Mouse (Mus musculus): ENCODE measurements around the gene Ltb. TPM values are rescaled to one million over a fixed set of nuclear protein-coding genes. Genes with fewer than 3 reads are reported as not detected.

Gene Ltb
- polyA plus RNA-seq, 1 experiment from 2014 or later = 0.54 TPM

DNA sequence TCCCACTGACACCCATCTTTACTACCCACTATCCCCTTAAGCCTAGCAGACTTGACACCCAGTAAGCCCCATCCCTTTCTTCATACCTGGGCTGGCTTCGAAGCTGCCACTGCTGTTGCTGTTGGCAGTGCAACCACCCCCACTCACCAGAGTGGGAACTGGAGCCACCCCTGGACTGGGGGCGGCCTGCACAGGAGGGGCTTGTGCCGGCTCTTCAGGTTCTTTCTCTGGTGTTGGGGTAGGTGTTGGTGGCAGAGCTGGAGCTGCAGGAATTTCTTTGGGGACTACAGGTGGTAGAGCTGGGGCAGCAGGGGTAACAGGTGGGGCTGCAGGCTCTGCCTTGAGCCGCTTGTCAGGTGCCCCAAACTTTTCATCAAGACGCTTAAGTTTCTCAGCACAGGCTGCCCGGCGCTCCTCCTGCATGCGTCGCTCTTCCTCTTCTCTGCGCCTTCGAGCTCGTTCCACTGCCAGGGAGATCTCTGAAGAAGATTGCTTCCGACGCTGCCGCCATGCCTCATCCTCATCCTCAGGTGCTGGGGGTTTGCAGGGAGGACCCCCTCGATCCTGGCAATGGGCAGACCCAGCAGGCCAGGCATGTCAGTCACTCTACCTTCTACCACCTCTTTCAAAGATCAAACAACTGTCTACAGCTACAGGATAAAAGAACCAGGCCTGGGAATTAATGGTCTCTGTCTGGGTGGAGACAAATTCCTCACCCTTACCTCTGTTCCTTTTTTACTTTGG lies 35.2 kb upstream of the Ltb start:
- 95% methylated on average over 16 of the region's 16 CpGs for WGBS
- ATAC-seq (ENCODE audit: low FRiP score) = no peak
- H3K4me1 ChIP-seq = peaks cover 24% of the 10 kb centered on the region
- no peak overlapping the region for H3K4me3 ChIP-seq
- no peaks in the 10 kb centered on the region for H3K9me3 ChIP-seq (replicated peaks)
- no peak overlapping the region for H3K9ac ChIP-seq
- H3K27ac ChIP-seq = no peak overlapping the region
- no peaks in the 10 kb centered on the region for H3K27me3 ChIP-seq
- H3K36me3 ChIP-seq = peaks cover 81% of the 10 kb centered on the region
- no peak overlapping the region for H3K4me2 ChIP-seq (replicated peaks)

DNA sequence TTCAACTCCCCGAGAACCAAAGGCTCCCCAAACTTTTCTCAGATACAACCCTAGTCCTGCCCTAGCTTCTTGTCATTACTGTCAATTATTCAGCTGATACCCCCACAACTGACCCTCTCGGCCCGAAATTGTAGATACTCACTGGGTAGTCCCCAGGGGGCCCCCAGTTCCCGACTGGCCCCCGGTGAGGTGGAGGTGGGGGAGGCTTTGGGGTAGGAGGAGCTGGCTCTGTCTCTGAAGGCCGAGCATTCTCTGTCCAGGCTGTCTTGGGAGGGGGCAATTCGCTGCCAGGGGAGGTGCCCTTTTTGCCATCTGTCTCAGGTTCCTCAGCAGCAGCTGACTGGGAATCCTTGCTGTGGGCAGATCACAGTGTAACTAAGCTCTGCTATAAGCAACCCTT lies 34.6 kb upstream of the Ltb start:
- ATAC-seq (ENCODE audit: low FRiP score) = no peak
- Histone ChIP-seq H3K9ac (no peak overlapping the region), H3K27ac (no peak overlapping the region), H3K36me3 (peaks cover 75% of the 10 kb centered on the region), H3K27me3 (no peaks in the 10 kb centered on the region), H3K9me3 (replicated peaks) (no peaks in the 10 kb centered on the region), H3K4me1 (peaks cover 24% of the 10 kb centered on the region), H3K4me3 (no peak overlapping the region), H3K4me2 (replicated peaks) (no peak overlapping the region)
- WGBS = 84% methylated on average over 7 of the region's 7 CpGs

DNA sequence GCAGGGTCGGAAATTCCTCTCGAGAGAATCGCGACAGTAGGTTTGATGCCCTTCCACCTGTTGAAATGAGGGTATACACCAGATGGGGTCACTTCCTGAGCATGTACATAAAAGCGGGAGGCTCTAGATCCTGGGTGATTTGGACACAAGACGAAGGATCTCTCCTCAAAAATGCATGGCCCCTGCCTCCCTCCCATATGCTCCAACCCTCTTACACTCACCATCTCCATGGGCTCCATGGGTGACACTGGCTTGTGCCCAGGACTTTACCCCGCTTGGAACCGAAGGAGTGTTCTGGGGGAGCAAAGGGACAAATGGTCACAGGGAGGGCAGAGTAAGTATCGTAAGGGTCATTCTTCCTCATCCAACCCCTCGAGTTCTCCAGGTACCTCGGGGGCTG lies 32.8 kb upstream of the Ltb start:
- Histone ChIP-seq H3K36me3 (peaks cover 57% of the 10 kb centered on the region), H3K9ac (no peak overlapping the region)

DNA sequence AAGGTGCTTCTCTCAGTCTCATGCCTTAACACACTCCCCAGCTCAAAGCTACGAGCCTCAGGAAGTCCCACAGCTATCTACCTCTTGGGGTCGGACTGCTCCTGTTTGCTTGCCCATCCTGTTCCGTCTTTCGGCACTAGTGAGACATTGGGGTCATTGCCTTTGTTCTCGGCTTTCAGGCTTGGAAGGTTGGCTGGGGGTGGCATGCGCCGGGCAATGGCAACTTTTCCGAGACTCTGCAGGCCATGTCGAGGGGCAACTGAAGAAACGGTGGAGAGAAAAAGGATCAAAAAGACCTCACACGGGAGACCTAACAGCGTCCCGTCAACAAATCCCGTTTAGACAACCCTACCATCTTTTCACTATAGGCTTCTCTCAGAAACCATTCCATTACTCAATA lies 32.1 kb upstream of the Ltb start:
- H3K4me3 ChIP-seq = peak overlapping the region; percentile 99
- H3K27ac ChIP-seq = no peak overlapping the region
- peaks cover 50% of the 10 kb centered on the region for H3K36me3 ChIP-seq
- WGBS = 77% methylated on average over 14 of the region's 14 CpGs
- no peak for ATAC-seq (ENCODE audit: low FRiP score)
- H3K9me3 ChIP-seq (replicated peaks) = no peaks in the 10 kb centered on the region
- H3K4me2 ChIP-seq (replicated peaks) = peak overlapping the region; percentile 93
- peak overlapping the region; percentile 100; the same call in 1 of the 2 replicates for H3K9ac ChIP-seq
- peaks cover 33% of the 10 kb centered on the region for H3K4me1 ChIP-seq
- no peaks in the 10 kb centered on the region for H3K27me3 ChIP-seq

More for the DNA sequence above, 32.8 kb upstream of the Ltb start:
- Histone ChIP-seq H3K9me3 (replicated peaks) (no peaks in the 10 kb centered on the region), H3K4me1 (peaks cover 31% of the 10 kb centered on the region), H3K4me2 (replicated peaks) (no peak overlapping the region), H3K27ac (no peak overlapping the region), H3K4me3 (no peak overlapping the region), H3K27me3 (no peaks in the 10 kb centered on the region)
- 84% methylated on average over 11 of the region's 11 CpGs for WGBS
- ATAC-seq (ENCODE audit: low FRiP score) = no peak

DNA sequence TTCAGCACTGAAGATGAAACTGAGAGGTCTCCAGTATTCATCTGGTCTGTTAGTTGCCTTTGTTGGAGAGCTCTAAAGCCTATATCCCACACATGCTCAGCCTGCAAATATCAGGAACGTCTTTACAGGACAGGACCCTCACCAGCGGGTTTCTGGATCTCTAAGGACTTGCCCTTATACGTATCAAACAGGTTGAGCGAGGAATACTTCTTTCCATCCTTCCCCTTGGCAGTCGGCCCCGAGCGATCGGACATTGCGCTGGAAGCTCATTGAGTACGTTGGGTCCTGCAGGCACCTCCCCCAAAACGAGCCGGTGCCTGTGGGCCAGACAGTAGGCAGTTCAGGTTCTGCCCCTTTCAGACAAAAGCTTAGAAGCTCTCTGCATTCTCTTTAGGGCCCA lies 31.5 kb upstream of the Ltb start:
- H3K27ac ChIP-seq = peak overlapping the region; percentile 12; the same call in 1 of the 2 replicates
- peak overlapping the region; percentile 99 for H3K4me3 ChIP-seq
- peak overlapping the region; percentile 93 for H3K4me2 ChIP-seq (replicated peaks)
- peaks cover 44% of the 10 kb centered on the region for H3K36me3 ChIP-seq
- H3K9me3 ChIP-seq (replicated peaks) = no peaks in the 10 kb centered on the region
- 57% methylated on average over 12 of the region's 12 CpGs for WGBS
- peaks cover 33% of the 10 kb centered on the region for H3K4me1 ChIP-seq
- H3K9ac ChIP-seq = peak overlapping the region; percentile 100
- ATAC-seq (ENCODE audit: low FRiP score) = no peak
- no peaks in the 10 kb centered on the region for H3K27me3 ChIP-seq

DNA sequence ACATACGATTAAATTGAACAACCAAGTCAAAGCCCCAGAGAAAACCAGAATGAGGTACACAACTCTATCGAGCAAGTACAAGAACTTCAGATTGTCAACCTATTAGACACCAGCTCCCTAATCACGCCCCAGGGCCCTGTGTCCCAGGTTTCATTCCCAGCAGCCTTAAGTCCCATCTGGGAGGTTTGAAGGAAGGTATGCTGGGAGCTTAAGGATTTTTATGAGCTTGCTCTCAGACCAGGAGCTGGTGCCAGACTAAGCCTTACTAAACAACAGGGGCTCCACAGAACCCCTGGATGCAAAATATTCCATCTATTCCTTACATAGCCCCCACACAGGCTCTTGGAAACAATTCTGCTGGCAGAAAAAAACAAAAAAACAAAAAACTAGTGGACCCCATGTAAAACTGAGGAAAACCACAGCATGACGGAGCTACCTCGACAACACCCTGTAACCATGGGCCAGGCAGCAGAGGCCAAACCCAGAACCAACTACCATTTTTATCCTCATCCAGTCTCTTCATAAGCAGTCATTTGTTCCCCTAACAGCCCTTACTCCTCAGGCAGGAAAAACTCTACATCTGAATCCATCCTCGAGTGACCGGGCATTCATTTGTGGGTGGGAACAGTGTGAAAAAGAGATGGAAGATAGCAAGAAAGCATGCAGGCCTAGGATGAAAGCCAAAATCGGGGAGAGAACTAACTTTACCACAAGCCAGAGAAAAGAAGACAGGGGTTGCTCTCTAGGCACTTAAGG lies 30.7 kb upstream of the Ltb start:
- Histone ChIP-seq H3K27me3 (no peaks in the 10 kb centered on the region), H3K4me1 (peaks cover 33% of the 10 kb centered on the region), H3K27ac (peak overlapping the region; percentile 98), H3K9me3 (replicated peaks) (no peaks in the 10 kb centered on the region), H3K4me2 (replicated peaks) (peak overlapping the region; percentile 93), H3K4me3 (peak overlapping the region; percentile 99), H3K36me3 (peaks cover 36% of the 10 kb centered on the region), H3K9ac (peak overlapping the region; percentile 100)
- ATAC-seq (ENCODE audit: low FRiP score) = no peak
- 16% methylated on average over 8 of the region's 8 CpGs for WGBS

DNA sequence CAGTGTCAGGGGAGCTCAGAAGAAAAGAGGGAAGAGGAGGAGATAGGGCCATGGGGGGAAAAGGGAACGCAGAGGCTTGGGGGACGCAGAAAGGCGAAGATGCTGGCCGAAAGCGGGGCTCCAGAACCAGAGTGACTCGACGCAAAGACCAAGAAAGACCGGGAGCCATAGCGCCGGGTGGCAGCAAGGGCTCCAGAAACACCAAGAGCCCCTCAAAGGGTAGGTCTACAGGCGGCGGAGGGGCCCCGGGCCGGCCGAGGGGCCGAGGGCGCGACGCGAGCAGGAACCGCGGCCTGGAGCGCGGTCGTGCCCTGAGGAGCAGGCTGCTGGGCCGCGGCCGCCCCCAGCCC lies 30.0 kb upstream of the Ltb start:
- no peak for ATAC-seq (ENCODE audit: low FRiP score)
- peaks cover 29% of the 10 kb centered on the region for H3K36me3 ChIP-seq
- H3K4me2 ChIP-seq (replicated peaks) = peak overlapping the region; percentile 93
- under 1% methylated on average over 24 of the region's 28 CpGs for WGBS
- peak overlapping the region; percentile 100 for H3K9ac ChIP-seq
- H3K9me3 ChIP-seq (replicated peaks) = no peaks in the 10 kb centered on the region
- peak overlapping the region; percentile 99 for H3K4me3 ChIP-seq
- peaks cover 33% of the 10 kb centered on the region for H3K4me1 ChIP-seq
- H3K27ac ChIP-seq = peak overlapping the region; percentile 98
- no peaks in the 10 kb centered on the region for H3K27me3 ChIP-seq

DNA sequence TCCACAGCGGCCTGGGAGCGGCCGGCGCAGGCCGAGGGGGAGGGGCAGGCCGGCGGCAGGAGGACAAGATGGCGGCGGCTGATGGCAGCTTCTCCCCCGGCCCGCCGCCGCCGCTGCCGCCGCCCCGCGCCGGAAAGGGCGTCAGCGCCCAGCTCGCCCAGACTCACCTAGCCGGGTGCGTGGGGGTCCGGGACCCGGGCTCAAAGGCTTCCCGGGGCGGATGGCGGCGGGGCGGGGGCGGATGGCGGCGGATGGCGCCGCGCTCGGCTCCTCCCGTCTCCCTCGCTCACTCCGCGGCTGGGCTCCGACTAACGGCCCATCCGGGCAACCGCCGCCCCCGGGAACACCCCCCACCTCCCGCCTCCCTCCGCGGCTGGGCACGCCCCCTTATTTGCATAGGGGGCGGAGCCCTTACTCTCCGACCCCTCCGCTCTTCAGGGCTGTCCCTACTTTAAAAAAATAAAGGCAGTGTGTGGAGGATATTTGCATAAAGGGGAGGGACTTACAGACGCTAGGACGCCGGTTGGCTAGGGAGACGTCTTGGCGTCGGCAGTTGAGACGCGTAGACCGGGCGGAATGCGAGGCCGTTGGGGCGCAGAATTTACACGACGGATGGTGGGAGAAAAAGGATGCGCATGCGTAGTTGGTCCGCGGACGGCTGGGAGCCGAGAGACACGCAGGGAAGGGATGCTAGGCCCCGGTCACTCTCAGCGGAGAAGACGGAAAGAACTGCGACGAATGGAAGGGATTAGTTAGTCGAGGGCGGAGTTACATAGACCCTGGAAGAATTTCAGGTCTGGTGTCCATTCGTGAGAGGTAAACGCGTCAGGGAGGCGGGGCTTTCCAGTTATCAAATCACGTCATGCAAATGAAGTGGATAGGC lies 29.4 kb upstream of the Ltb start, which contains the start of gene Prrc2a:
Gene Prrc2a, minus strand, starts transcription at position 330 of the 883 bp plus-strand sequence.
- Histone ChIP-seq H3K36me3 (peaks cover 23% of the 10 kb centered on the region), H3K27ac (peak within 1 kb of the TSS; percentile 98), H3K9ac (peak within 1 kb of the TSS; percentile 100), H3K4me1 (peaks cover 33% of the 10 kb centered on the region), H3K4me3 (peak within 1 kb of the TSS; percentile 99), H3K4me2 (replicated peaks) (peak within 1 kb of the TSS; percentile 93), H3K27me3 (no peaks in the 10 kb centered on the region), H3K9me3 (replicated peaks) (no peaks in the 10 kb centered on the region)
- WGBS = 1% methylated on average over 67 of the region's 89 CpGs
- peak; percentile 95 for ATAC-seq (ENCODE audit: low FRiP score)

DNA sequence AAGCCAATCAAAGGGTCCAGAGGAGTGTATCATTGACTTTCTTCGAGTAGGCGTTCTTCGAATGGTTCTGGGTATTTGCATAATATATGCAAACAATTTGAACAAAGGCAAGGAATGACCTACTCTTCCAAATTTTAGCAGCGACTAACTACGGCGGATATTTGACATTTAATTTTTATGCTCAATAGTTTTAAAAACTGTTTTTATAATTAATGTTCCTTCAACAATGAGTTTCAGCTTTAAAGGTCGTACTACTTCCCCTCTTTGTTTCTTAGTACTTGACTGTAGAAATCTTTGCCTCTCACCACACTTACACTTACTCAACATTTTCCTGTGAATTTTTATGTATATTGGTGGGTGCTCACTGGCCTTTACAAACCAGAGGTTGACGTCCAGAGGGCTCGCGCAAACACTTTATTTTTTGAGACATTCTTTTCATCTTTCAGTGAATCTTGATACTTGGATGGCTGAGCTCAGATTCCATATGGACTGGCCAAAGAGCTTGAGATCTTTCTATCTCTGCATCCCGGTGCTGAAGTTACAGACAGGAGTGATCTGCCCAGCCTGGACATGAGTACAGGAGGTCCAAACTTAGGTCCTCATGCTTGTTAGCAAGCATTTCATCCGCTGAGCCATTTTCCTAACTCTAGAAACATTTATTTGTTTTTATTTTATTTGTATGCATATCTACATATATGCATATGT lies 28.6 kb upstream of the Ltb start:
- ATAC-seq (ENCODE audit: low FRiP score) = peak; percentile 87
- Histone ChIP-seq H3K27ac (peak overlapping the region; percentile 98), H3K4me1 (peaks cover 33% of the 10 kb centered on the region), H3K4me3 (peak overlapping the region; percentile 99), H3K4me2 (replicated peaks) (peak overlapping the region; percentile 54), H3K36me3 (peaks cover 15% of the 10 kb centered on the region), H3K9ac (peak overlapping the region; percentile 49), H3K9me3 (replicated peaks) (no peaks in the 10 kb centered on the region), H3K27me3 (no peaks in the 10 kb centered on the region)
- 24% methylated on average over 12 of the region's 12 CpGs for WGBS

DNA sequence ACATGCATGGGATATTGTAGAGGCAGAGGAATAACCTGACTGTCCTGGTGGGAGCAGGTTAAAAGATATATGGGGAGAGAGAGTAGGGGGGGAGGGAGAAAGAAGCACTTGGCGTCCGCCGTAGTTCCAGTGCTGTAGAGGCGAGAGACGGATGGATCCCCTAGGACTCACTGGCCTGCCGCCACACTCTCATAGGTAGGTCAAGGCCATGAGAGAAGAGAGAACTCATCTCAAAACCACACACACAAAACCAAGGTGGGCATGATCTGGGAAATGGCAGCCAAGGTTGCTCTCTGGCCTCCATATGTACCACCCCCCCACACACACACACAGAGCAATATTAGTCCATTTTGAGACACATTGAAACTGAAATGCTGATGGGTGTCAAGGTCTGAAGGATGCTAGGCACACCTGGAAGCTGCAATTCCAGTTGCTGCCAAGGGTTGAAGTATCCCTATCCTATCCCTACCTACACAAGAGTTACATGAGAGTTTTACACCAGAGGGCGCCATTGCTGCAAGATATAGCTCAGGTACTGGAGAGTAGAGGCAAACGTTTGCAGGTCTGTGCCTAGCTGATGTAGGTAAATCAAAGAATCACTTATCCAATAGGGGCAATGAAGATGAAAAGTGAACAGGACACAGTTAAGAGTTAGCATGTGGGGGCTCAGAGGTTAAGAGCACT lies 27.7 kb upstream of the Ltb start:
- Histone ChIP-seq H3K4me3 (peak overlapping the region; percentile 99), H3K27me3 (no peaks in the 10 kb centered on the region), H3K9ac (peak overlapping the region; percentile 49; the same call in 1 of the 2 replicates), H3K27ac (peak overlapping the region; percentile 98), H3K36me3 (peaks cover 6% of the 10 kb centered on the region), H3K4me1 (peaks cover 30% of the 10 kb centered on the region), H3K9me3 (replicated peaks) (no peaks in the 10 kb centered on the region), H3K4me2 (replicated peaks) (peak overlapping the region; percentile 54)
- WGBS = 69% methylated on average over 8 of the region's 8 CpGs
- ATAC-seq (ENCODE audit: low FRiP score) = no peak

DNA sequence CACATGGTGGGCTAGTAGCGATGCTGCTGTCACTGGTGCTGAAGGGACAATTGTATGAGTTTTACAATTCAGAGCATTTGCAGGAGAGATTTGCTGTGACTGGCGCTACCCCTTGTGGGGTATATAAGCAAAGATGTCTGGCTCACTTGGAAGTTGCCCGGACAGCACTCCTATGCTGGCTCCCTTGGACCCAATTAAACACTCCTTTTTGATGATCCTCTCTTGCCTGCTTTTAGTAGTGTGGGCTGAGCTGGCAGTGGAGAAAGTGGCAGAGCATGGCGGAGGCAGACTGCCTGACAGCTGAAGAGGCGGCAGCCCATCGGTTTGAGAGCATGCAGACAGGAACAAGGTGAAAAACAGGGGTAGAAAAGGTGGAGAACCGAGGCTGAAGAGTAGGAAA lies 26.4 kb upstream of the Ltb start:
- 0 out of 2 replicates have a peak, but pooled peaks cover 3% of the 10 kb centered on the region for H3K27me3 ChIP-seq
- H3K4me3 ChIP-seq = no peak overlapping the region
- peaks cover 17% of the 10 kb centered on the region for H3K4me1 ChIP-seq
- H3K4me2 ChIP-seq (replicated peaks) = no peak overlapping the region
- ATAC-seq (ENCODE audit: low FRiP score) = no peak
- no peaks in the 10 kb centered on the region for H3K36me3 ChIP-seq
- H3K9ac ChIP-seq = no peak overlapping the region
- no peak overlapping the region for H3K27ac ChIP-seq
- no peaks in the 10 kb centered on the region for H3K9me3 ChIP-seq (replicated peaks)
- WGBS = 86% methylated on average over 7 of the region's 7 CpGs

Measured in hindbrain, embryonic 12.5 days (tissue).